In the genomic region with DNA sequence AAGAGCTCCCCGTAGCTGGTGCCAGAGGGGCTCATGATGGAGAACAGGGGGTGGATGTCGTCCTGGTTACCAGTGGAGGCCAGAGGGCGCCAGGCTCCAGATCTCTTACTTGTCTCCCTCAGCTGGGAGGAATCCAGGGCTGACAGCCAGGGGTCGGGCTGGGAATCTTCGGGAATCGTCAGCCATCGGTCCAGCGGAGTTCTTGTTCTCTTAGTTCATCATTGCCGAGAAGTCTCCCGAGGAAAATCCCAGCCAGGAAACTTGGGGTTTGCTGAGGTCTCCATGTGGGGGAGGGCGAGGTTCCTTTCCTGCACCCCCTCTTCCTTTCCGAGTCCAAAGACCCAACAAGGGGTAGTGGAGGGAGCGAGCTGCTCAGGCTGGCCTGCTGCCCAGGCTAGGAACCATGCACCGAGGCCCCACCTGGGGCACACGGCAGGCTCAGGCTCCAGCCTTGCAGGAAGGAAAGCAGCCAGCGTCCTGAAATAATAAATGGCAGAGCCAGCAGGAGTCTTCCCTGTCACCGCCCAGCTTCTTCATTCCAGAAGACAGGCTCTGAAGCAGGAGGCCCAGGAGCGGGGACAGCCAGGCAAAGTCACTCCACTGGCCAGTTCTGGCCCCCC, we compare ENCODE assay signal across 9 mouse cellular contexts. TPM values are rescaled to one million over a fixed set of nuclear protein-coding genes. Genes with fewer than 3 reads are reported as not detected.
DNase-seq lines count a peak whose midpoint lies in the region; ATAC-seq and TF ChIP-seq lines count a peak whose summit lies in the region.
"Had no signal": no experiment of that assay in that cellular context is flagged by ENCODE, and none has a peak within 500 bp of the region (broad histone marks: within the 10 kb centered on the region; RNA-seq: fewer than 3 reads in every experiment).

No protein-coding gene starts in this region.

- H3K9ac ChIP-seq in hindbrain, postnatal 0 days (replicated peaks; ENCODE audit: low read length), result 0 out of 2 replicates have a peak overlapping the region, but pooled peaks have one; percentile 17
- H3K9ac ChIP-seq in lung, embryonic 15.5 days, result 0 out of 2 replicates have a peak overlapping the region, but pooled peaks have one; percentile 13
- H3K9ac ChIP-seq: liver, embryonic 14.5 days had no signal

- H3K36me3 ChIP-seq in hindbrain, postnatal 0 days (ENCODE audit: insufficient read depth, low read length), result no peaks in the 10 kb centered on the region
- H3K36me3 ChIP-seq in lung, embryonic 15.5 days, result no peaks in the 10 kb centered on the region

- H3K4me2 ChIP-seq in hindbrain, postnatal 0 days (ENCODE audit: low read depth, low read length), result peak overlapping the region; percentile 43
- peak overlapping the region; percentile 45 for H3K4me2 ChIP-seq in lung, embryonic 15.5 days

- H3K27ac ChIP-seq in hindbrain, postnatal 0 days, result peak overlapping the region; percentile 28; the same call in 1 of the 2 replicates
- peak overlapping the region; percentile 93 for H3K27ac ChIP-seq in lung, embryonic 15.5 days
- H3K27ac ChIP-seq: liver, embryonic 14.5 days had no signal

- DNase-seq in MN1 (ENCODE audit: low spot score), result peak; percentile 74
- DNase-seq in cerebellum, adult 9-11 months, result peak; percentile 35
- DNase-seq in gastrocnemius, postnatal 25 days, result peak; percentile 93
- DNase-seq in hindbrain, postnatal 0 days (ENCODE audit: low spot score), result peak; percentile 79
- peak; percentile 64 for DNase-seq in retina, embryonic 14.5 days (ENCODE audit: low spot score)
- DNase-seq in natural killer cell, adult 2 months (ENCODE audit: low spot score in 2 of 2), result no peak

- no peaks in the 10 kb centered on the region for H3K9me3 ChIP-seq in hindbrain, postnatal 0 days (ENCODE audit: low read length)
- H3K9me3 ChIP-seq in lung, embryonic 15.5 days, result no peaks in the 10 kb centered on the region

- peak; percentile 72 for ATAC-seq in hindbrain, postnatal 0 days
- ATAC-seq in lung, embryonic 15.5 days (ENCODE audit: borderline replicate concordance, extremely low read depth, low FRiP score, low TSS enrichment), result peak; percentile 40; the same call in 1 of the 2 replicates
- ATAC-seq in activated CD4-positive, CD25-positive, alpha-beta regulatory T cell, adult 4 months, result no peak

- H3K27me3 ChIP-seq in hindbrain, postnatal 0 days (ENCODE audit: insufficient read depth, low read length), result no peaks in the 10 kb centered on the region
- H3K27me3 ChIP-seq in lung, embryonic 15.5 days, result no peaks in the 10 kb centered on the region

- WGBS in hindbrain, postnatal 0 days, result 9% methylated on average over 18 of the region's 18 CpGs
- 12% methylated on average over 18 of the region's 18 CpGs for WGBS in lung, embryonic 15.5 days

- TF ChIP-seq CTCF in hindbrain, postnatal 0 days (IDR thresholded peaks at IDR 0.05; ENCODE audit: low read depth), result peak; percentile 51

- no peak overlapping the region for H3K4me3 ChIP-seq in hindbrain, postnatal 0 days (ENCODE audit: low read length)
- no peak overlapping the region for H3K4me3 ChIP-seq in lung, embryonic 15.5 days

- peaks cover 21% of the 10 kb centered on the region for H3K4me1 ChIP-seq in hindbrain, postnatal 0 days (ENCODE audit: insufficient read depth, low read length)
- H3K4me1 ChIP-seq in lung, embryonic 15.5 days, result peaks cover 31% of the 10 kb centered on the region

RNA-seq across cellular contexts. Expression of gene Asap3, which starts 12.5 kb away (rescaled TPM):
- total RNA-seq in gastrocnemius, postnatal 25 days (2021), result 1 to 10 TPM; 2.8 to 3.0 TPM
- 9.1 and 10.5 TPM in 2 replicates for total RNA-seq in hindbrain, postnatal 0 days (2014; rRNA removed)
- 4.1 TPM in 2 replicates for polyA plus RNA-seq in hindbrain, postnatal 0 days (2015; fragmentation: Nextera tagmentation; extraction: Ambion mirVana)
- polyA plus RNA-seq in lung, embryonic 15.5 days (2015; fragmentation: Nextera tagmentation; extraction: Ambion mirVana), result 6.5 and 8.1 TPM in 2 replicates
- under 1 TPM in 1 of 2 experiments, not detected in 1; 0.25 TPM for polyA plus RNA-seq in activated CD4-positive, CD25-positive, alpha-beta regulatory T cell, adult 4 months (2017; shearing (Covaris generic))

RNA-seq across cellular contexts. Expression of gene Tcea3, which starts 28.8 kb away (rescaled TPM):
- 100 to 1,000 TPM; 234 to 298 TPM for total RNA-seq in gastrocnemius, postnatal 25 days (2021)
- total RNA-seq in hindbrain, postnatal 0 days (2014; rRNA removed), result 2.2 TPM in 1 of 2 replicates, not detected in the other
- polyA plus RNA-seq in hindbrain, postnatal 0 days (2015; fragmentation: Nextera tagmentation; extraction: Ambion mirVana), result 2.7 and 3.3 TPM in 2 replicates
- polyA plus RNA-seq in lung, embryonic 15.5 days (2015; fragmentation: Nextera tagmentation; extraction: Ambion mirVana), result 16.9 and 17.2 TPM in 2 replicates
- polyA plus RNA-seq in activated CD4-positive, CD25-positive, alpha-beta regulatory T cell, adult 4 months (2017; shearing (Covaris generic)), result under 1 TPM in 1 of 2 experiments, not detected in 1; 0.58 TPM

RNA-seq across cellular contexts. Expression of gene E2f2, which starts 46.5 kb away (rescaled TPM):
- 1 to 10 TPM; 1.8 to 3.5 TPM for total RNA-seq in gastrocnemius, postnatal 25 days (2021)
- 3.5 and 3.7 TPM in 2 replicates for total RNA-seq in hindbrain, postnatal 0 days (2014; rRNA removed)
- polyA plus RNA-seq in hindbrain, postnatal 0 days (2015; fragmentation: Nextera tagmentation; extraction: Ambion mirVana), result 2.3 and 2.4 TPM in 2 replicates
- polyA plus RNA-seq in lung, embryonic 15.5 days (2015; fragmentation: Nextera tagmentation; extraction: Ambion mirVana), result 13.7 and 16.1 TPM in 2 replicates
- polyA plus RNA-seq in activated CD4-positive, CD25-positive, alpha-beta regulatory T cell, adult 4 months (2017; shearing (Covaris generic)), result 10 to 100 TPM; 22.0 to 34.6 TPM

Comparison
In these comparisons a context has a peak if more than half of its experiments do, and no peak if none do; other contexts are left out.
1. DNase-seq: peak in MN1 (single experiment), cerebellum, adult 9-11 months (single experiment), gastrocnemius, postnatal 25 days (single experiment), hindbrain, postnatal 0 days (single experiment) and retina, embryonic 14.5 days (single experiment); none in natural killer cell, adult 2 months (0 of 2).